Mouse (Mus musculus): ENCODE results near the gene Tas2r135. TPM values are rescaled to one million over a fixed set of nuclear protein-coding genes. Genes with fewer than 3 reads are reported as not detected.

Gene Tas2r135
- polyA plus RNA-seq, 1 experiment from 2014 or later: not detected

DNA sequence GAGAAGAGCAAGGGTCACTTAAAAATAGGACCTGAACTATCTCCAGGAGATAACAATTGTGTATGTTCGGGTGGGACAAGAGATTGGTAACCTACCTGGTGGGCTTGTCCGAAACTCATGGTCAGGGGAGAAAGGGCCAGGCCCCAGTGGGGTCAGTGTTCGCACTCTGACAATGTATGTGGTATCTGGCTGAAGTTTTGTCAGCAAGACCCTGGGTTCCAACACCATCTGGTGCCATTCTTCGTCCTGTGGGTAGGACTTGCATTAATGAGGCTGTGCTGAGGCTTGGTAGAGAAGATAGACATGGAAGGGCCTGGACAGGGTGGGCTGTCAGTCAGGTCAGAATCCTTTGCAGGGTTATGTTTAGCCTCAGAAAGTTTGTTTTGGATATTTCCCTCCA, 41.2 kb upstream of the Tas2r135 start:
- Histone ChIP-seq H3K27me3 (no peaks in the 10 kb centered on the region), H3K4me1 (no peaks in the 10 kb centered on the region), H3K9me3 (no peaks in the 10 kb centered on the region), H3K4me2 (no peak overlapping the region), H3K27ac (no peak overlapping the region), H3K4me3 (no peak overlapping the region), H3K36me3 (peaks cover 28% of the 10 kb centered on the region), H3K9ac (no peak overlapping the region)
- ATAC-seq (ENCODE audit: insufficient number of reproducible peaks, insufficient read depth, low FRiP score, low TSS enrichment, low read depth): no peak
- 91% methylated on average over 4 of the region's 4 CpGs for WGBS

DNA sequence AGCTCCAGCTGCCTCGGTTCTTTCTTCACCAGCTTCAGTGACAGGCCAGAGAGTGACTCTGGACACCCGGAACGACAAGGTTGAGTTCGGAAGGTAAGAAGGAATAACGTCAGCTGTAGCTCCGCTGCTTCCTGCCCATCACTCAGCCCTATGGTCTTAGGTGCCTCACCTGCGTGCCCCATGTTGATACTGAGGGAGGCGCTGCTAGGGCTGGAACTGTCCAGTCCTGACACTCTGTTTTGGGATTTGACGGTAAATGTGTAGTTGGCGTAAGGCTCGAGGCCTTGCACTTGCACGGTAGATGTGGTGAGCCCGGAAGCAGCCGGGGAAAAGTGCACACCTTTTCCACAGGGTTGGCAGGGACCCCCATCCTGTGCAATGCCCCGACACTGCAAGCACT, 40.6 kb upstream of the Tas2r135 start:
- H3K9ac ChIP-seq: no peak overlapping the region
- no peak overlapping the region for H3K4me2 ChIP-seq
- H3K36me3 ChIP-seq: peaks cover 22% of the 10 kb centered on the region
- no peak overlapping the region for H3K27ac ChIP-seq
- H3K9me3 ChIP-seq: no peaks in the 10 kb centered on the region
- H3K4me3 ChIP-seq: no peak overlapping the region
- ATAC-seq (ENCODE audit: insufficient number of reproducible peaks, insufficient read depth, low FRiP score, low TSS enrichment, low read depth): no peak
- H3K27me3 ChIP-seq: no peaks in the 10 kb centered on the region
- no peaks in the 10 kb centered on the region for H3K4me1 ChIP-seq
- WGBS: 89% methylated on average over 15 of the region's 15 CpGs

DNA sequence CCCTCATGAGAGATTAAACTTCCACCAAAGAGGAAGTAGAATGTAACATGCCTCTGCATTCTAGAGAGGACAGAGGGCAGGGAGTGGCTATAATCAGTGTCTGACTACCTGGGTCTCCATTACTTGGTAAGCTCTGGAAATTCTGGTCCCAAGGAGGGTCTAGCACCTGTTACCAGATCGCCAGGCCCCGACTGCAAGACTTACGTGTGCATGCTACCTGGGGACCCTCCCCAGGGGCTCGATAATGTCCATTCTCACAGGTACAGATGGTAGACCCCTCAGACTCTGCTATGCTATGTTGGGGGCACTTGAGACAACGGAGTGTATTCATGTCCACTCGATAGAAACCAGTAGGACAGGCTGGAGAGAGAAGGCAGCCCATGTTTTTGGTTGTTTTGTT, 40.0 kb upstream of the Tas2r135 start:
- H3K9me3 ChIP-seq: no peaks in the 10 kb centered on the region
- no peaks in the 10 kb centered on the region for H3K4me1 ChIP-seq
- H3K4me3 ChIP-seq: no peak overlapping the region
- no peak overlapping the region for H3K9ac ChIP-seq
- peaks cover 16% of the 10 kb centered on the region for H3K36me3 ChIP-seq
- no peaks in the 10 kb centered on the region for H3K27me3 ChIP-seq
- H3K27ac ChIP-seq: no peak overlapping the region
- 90% methylated on average over 6 of the region's 6 CpGs for WGBS
- no peak overlapping the region for H3K4me2 ChIP-seq
- no peak for ATAC-seq (ENCODE audit: insufficient number of reproducible peaks, insufficient read depth, low FRiP score, low TSS enrichment, low read depth)

DNA sequence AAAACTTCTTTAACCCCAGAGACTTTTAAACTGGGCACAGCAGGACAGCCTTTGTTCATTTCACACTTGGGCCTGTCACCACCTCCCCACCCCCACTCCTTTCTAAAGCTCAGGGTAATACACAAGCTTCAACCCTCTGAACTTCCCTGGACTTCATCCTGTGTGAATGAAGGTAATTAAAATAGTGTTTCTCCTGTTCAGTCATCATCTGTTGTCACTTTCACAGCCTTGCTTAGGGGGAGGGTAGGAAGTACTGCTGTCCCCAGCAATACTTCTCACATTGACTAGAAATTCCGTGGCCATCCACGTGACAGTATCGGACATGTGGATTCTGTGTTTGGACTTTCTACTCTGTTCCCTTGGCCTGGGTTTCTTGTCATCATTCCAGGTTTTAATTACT, 35.4 kb upstream of the Tas2r135 start:
- H3K9ac ChIP-seq: no peak overlapping the region
- ATAC-seq (ENCODE audit: insufficient number of reproducible peaks, insufficient read depth, low FRiP score, low TSS enrichment, low read depth): no peak
- H3K4me3 ChIP-seq: no peak overlapping the region
- no peaks in the 10 kb centered on the region for H3K27me3 ChIP-seq
- no peaks in the 10 kb centered on the region for H3K9me3 ChIP-seq
- 24% methylated on average over 3 of the region's 3 CpGs for WGBS
- no peak overlapping the region for H3K27ac ChIP-seq
- H3K4me1 ChIP-seq: peaks cover 21% of the 10 kb centered on the region
- no peaks in the 10 kb centered on the region for H3K36me3 ChIP-seq
- H3K4me2 ChIP-seq: no peak overlapping the region

DNA sequence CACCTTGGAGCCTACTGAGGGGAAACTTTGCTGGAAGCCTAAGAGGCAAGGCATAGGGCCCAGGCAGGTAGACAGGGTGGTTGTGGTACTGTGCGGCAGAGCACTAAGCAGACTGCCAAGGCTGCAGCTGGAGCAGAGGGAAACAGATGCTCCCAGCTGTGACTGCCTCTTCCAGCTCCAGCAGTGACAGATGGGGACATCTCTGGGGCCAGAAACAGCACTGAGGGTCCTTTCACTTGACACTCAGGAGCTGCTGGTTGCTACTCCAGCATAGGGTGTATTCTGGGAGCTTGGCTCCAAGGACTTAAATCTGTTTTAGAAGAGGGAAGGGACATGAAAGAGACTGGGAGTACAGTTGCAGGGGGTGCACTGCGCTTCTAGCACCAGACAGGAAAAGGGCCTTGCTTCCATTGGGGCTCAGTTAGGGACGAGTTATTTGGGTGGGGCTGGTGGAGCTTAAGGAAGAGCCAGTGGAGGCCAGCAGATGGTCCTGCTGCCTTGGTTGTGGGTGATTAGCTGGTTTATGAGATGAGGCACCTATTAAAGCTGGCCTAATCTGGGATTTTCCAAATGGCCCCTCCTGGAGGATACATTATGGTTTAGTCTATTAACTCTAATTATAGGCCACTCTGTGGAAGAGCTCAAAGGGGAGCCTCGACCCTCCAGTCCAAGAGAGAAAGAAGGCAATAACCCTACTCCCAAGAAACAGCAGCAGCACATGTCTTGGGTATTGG, 34.4 kb upstream of the Tas2r135 start:
- no peak overlapping the region for H3K4me2 ChIP-seq
- no peak overlapping the region for H3K27ac ChIP-seq
- ATAC-seq (ENCODE audit: insufficient number of reproducible peaks, insufficient read depth, low FRiP score, low TSS enrichment, low read depth): no peak
- WGBS: 56% methylated on average over 4 of the region's 4 CpGs
- no peaks in the 10 kb centered on the region for H3K36me3 ChIP-seq
- H3K4me3 ChIP-seq: no peak overlapping the region
- no peak overlapping the region for H3K9ac ChIP-seq
- no peaks in the 10 kb centered on the region for H3K27me3 ChIP-seq
- peaks cover 21% of the 10 kb centered on the region for H3K4me1 ChIP-seq
- no peaks in the 10 kb centered on the region for H3K9me3 ChIP-seq

DNA sequence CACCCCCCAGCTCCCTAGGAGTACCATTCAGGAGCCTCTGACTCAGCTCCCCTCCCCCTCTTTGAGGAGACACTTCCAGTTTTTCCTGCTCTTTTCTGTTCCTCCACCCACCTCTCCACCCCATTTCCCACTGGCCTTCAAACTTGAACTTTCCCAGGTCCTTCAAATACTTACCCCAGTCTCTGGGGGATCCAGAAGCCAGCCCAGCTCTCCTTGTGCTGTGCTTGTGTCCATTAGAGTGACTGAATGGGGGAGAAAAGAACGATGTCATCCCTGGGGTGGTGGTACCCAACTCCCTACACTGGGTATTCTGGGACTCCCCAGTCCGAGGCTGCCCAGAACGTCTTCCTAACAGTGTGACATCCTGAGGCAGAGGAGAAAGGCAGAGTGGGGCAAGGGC, 33.2 kb upstream of the Tas2r135 start:
- Histone ChIP-seq H3K4me3 (peak overlapping the region; percentile 63), H3K9ac (peak overlapping the region; percentile 76; the same call in 1 of the 2 replicates), H3K4me2 (peak overlapping the region; percentile 91), H3K27me3 (no peaks in the 10 kb centered on the region), H3K4me1 (peaks cover 21% of the 10 kb centered on the region), H3K27ac (peak overlapping the region; percentile 64; the same call in 1 of the 2 replicates), H3K9me3 (no peaks in the 10 kb centered on the region), H3K36me3 (no peaks in the 10 kb centered on the region)
- ATAC-seq (ENCODE audit: insufficient number of reproducible peaks, insufficient read depth, low FRiP score, low TSS enrichment, low read depth): no peak
- 11% methylated on average over 3 of the region's 3 CpGs for WGBS

DNA sequence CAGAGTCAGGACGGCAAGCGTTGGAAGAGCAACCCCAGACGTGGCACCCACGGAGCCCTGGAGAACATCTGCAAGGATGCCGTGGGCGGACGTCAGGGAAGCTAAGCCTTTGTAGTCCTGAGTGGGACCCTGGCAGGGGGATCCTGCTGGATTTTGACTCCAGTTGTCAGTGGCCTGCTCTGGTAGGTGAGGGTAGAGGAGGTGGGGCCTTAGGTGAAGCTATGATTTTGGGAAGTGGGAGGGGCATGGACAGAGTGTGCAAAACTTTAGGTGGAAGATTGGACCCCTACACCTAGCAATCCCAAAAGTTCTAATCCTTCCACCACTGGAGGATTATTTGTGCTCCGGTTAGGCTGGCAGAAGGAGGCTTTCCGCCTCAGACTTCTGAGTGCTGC, 32.8 kb upstream of the Tas2r135 start:
- Histone ChIP-seq H3K9ac (peak overlapping the region; percentile 76), H3K27ac (peak overlapping the region; percentile 64; the same call in 1 of the 2 replicates), H3K4me2 (peak overlapping the region; percentile 91), H3K9me3 (no peaks in the 10 kb centered on the region), H3K4me1 (peaks cover 21% of the 10 kb centered on the region), H3K4me3 (peak overlapping the region; percentile 63), H3K36me3 (no peaks in the 10 kb centered on the region), H3K27me3 (no peaks in the 10 kb centered on the region)
- WGBS: 12% methylated on average over 9 of the region's 9 CpGs
- ATAC-seq (ENCODE audit: insufficient number of reproducible peaks, insufficient read depth, low FRiP score, low TSS enrichment, low read depth): peak; percentile 22

DNA sequence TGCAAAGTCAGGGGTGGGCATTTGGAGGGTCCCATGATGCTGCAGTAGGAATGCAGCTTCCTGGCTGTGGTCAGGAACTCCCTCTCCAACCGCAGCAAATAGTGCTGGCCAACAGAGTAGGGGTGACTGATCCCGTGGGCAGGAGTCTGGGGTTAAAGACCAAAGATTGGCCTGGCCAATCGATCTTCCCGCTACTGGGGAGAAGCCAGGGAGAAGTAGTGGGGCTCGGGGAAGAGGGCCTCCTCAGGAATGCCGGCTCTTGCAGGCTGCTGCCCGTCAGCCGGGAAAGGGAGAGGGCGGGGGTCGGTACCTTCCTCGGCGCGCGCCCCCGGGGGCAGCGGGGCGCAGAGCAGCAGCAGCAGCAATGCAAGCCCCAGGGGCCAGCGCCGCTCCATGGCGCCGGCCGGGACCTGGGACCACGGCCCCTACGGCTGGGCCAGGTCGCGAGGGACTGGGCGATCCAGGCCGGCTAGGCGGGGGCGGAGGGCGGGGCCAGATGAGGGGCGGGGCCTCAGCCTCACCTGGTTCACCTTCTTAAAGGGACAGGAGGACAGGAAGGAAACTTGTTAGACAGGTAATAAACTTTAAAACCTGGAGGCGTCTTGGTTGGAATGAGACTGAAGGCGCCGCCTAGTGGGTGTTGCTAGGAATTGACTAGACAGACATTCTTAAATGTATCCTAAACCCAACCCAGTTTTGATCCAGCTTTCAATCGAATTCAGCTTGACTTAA, 32.3 kb upstream of the Tas2r135 start, which contains the start of gene Epha1:
Epha1 (minus strand) TSS at position 453 of the 732 bp plus-strand sequence.
- Histone ChIP-seq H3K27ac (peak within 1 kb of the TSS; percentile 64), H3K27me3 (no peaks in the 10 kb centered on the region), H3K4me1 (peaks cover 21% of the 10 kb centered on the region), H3K4me2 (peak within 1 kb of the TSS; percentile 91), H3K9ac (peak within 1 kb of the TSS; percentile 76), H3K4me3 (peak within 1 kb of the TSS; percentile 63), H3K36me3 (no peaks in the 10 kb centered on the region), H3K9me3 (no peaks in the 10 kb centered on the region)
- under 1% methylated on average over 36 of the region's 36 CpGs for WGBS
- ATAC-seq (ENCODE audit: insufficient number of reproducible peaks, insufficient read depth, low FRiP score, low TSS enrichment, low read depth): peak; percentile 60

DNA sequence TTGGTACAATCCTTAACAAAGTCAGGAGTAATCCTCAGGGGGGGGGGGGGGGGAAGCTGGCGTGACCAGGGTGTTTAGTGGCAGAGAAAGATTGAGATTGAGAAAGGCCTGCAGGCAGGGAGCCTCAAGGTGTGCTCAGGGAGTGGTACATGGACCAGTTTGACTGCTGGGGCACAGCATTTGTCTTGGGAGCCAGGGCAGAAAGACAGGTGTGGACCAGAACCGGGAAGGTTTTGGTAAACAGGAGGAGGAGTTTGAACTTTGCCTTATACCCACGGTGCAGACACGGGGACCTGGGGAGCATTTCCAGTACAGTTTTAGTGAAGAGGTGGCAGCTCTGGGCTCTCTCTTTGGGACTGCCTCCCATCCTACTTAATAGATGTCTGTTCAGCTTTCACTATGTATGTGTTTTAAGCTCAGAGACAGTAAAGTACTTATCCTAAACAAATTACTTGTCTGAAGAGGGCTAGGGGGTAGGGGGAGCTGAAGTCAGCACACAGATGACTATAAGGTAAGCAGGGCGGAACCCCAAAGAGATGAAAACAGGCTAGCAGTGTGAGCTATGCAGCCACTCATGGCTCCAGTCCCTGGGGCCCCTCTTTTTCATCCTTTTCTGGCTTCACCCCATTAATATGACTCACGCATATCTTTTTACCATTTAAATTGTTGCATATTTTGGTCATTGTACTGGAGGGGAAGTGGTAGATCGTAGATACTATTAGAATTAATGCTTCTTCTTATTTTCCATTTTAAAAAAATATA, 31.4 kb upstream of the Tas2r135 start:
- no peaks in the 10 kb centered on the region for H3K27me3 ChIP-seq
- H3K9ac ChIP-seq: peak overlapping the region; percentile 76
- H3K27ac ChIP-seq: no peak overlapping the region
- no peaks in the 10 kb centered on the region for H3K36me3 ChIP-seq
- H3K4me3 ChIP-seq: peak overlapping the region; percentile 63
- peak overlapping the region; percentile 91 for H3K4me2 ChIP-seq
- H3K9me3 ChIP-seq: no peaks in the 10 kb centered on the region
- peaks cover 21% of the 10 kb centered on the region for H3K4me1 ChIP-seq
- no peak for ATAC-seq (ENCODE audit: insufficient number of reproducible peaks, insufficient read depth, low FRiP score, low TSS enrichment, low read depth)
- 35% methylated on average over 7 of the region's 7 CpGs for WGBS

DNA sequence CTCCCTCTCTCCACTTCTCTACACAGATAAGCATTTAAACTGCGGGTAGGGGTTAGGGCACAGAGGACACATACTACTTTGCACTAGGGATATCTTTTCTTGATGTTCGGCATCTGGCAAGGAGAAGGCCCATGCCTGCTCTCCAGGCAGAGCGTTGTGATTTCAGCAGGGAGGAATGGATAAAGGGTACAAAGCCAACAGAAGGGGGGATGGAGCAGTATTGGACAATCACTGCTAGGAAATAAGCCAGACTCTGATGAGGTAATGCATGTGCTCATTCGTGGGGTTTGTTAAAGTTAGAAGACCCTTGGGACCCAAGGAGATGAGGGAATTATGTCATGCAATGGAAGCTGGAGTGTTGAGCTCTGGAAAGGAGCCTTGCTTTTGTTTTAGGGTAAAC, 30.5 kb upstream of the Tas2r135 start:
- Histone ChIP-seq H3K4me2 (no peak overlapping the region), H3K9me3 (no peaks in the 10 kb centered on the region), H3K27me3 (no peaks in the 10 kb centered on the region), H3K4me1 (peaks cover 21% of the 10 kb centered on the region), H3K27ac (no peak overlapping the region), H3K4me3 (no peak overlapping the region), H3K36me3 (no peaks in the 10 kb centered on the region), H3K9ac (no peak overlapping the region)
- no peak for ATAC-seq (ENCODE audit: insufficient number of reproducible peaks, insufficient read depth, low FRiP score, low TSS enrichment, low read depth)
- 78% methylated on average over 4 of the region's 4 CpGs for WGBS

DNA sequence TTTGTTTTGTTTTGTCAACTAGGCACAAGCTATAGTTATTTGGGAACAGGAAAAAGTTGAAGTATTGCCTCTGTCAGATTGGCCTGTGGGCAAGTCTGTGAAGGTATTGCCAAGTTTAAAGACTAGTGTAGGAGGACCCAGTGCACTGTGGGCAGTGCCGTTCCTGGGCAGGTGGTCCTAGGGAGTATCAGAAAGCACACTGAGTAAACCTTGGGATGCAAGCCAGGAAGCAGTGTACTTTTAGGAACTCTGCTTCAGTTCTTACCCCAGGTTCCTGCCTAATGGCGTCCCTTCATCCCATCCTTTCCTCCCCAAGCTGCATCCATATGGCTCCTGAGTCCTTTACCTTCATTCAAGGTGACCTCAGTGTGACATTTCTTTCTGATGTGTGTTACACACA, 30.1 kb upstream of the Tas2r135 start:
- Histone ChIP-seq H3K4me2 (no peak overlapping the region), H3K4me1 (peaks cover 21% of the 10 kb centered on the region), H3K4me3 (no peak overlapping the region), H3K9ac (no peak overlapping the region), H3K27ac (no peak overlapping the region), H3K9me3 (no peaks in the 10 kb centered on the region), H3K27me3 (no peaks in the 10 kb centered on the region), H3K36me3 (no peaks in the 10 kb centered on the region)
- ATAC-seq (ENCODE audit: insufficient number of reproducible peaks, insufficient read depth, low FRiP score, low TSS enrichment, low read depth): no peak
- 73% methylated on average over 2 of the region's 2 CpGs for WGBS

Data from embryonic facial prominence, embryonic 13.5 days (tissue).